Mouse (Mus musculus) forebrain, embryonic 12.5 days (tissue): ENCODE data around the gene Arl14ep. TPM values are rescaled to one million over a fixed set of nuclear protein-coding genes. Genes with fewer than 3 reads are reported as not detected.

ENCODE experiments used
- ATAC-seq: fragments of 200-750 bp; cut with Nextera tagmentation; 2 replicates; pipeline ENCODE4 v1.8.0; 2017; ENCODE audit warnings: moderate TSS enrichment; ENCODE audit not compliant: low FRiP score
- H3K27ac ChIP-seq: fragments of 300-500 bp; sonication (generic); 2 replicates; pipeline ENCODE4 v1.5.1; 2016; ENCODE audit warnings: mild to moderate bottlenecking
- H3K27me3 ChIP-seq: fragments of 300-500 bp; sonication (generic); 2 replicates; pipeline ENCODE4 v1.6.1; 2016; ENCODE audit warnings: mild to moderate bottlenecking
- H3K36me3 ChIP-seq: fragments of 300-500 bp; sonication (generic); replicated peaks from 2 replicates; pipeline ENCODE4 v1.6.1; 2016; ENCODE audit warnings: mild to moderate bottlenecking
- H3K4me1 ChIP-seq: fragments of 300-500 bp; sonication (generic); 2 replicates; pipeline ENCODE4 v1.6.1; 2016
- H3K4me2 ChIP-seq: fragments of 300-500 bp; sonication (generic); 2 replicates; pipeline ENCODE4 v1.6.1; 2016; ENCODE audit warnings: mild to moderate bottlenecking, moderate library complexity
- H3K4me3 ChIP-seq: fragments of 300-500 bp; sonication (generic); replicated peaks from 2 replicates; pipeline ENCODE4 v1.5.1; 2016; ENCODE audit warnings: mild to moderate bottlenecking
- H3K9ac ChIP-seq: fragments of 300-500 bp; sonication (generic); 2 replicates; pipeline ENCODE4 v1.6.1; 2016; ENCODE audit warnings: mild to moderate bottlenecking
- H3K9me3 ChIP-seq: fragments of 300-500 bp; sonication (generic); 2 replicates; pipeline ENCODE4 v1.6.1; 2016
- WGBS: fragments of 180-500 bp; shearing (Covaris S2); methylation state at CpG from one replicate; pipeline ENCODE4 v1.1.7; 2016; 5-methylcytosine and 5-hydroxymethylcytosine counted together
- polyA plus RNA-seq: library from polyadenylated mRNA; unstranded; fragments of >200 nt; fragmentation: Nextera tagmentation; extraction: Ambion mirVana; gene quantifications from 2 replicates; pipeline ENCODE4 v1.2.1, GENCODE M21; 2016

Arl14ep gene
- polyA plus RNA-seq, 1 experiment from 2014 or later, result 54.8 TPM

DNA sequence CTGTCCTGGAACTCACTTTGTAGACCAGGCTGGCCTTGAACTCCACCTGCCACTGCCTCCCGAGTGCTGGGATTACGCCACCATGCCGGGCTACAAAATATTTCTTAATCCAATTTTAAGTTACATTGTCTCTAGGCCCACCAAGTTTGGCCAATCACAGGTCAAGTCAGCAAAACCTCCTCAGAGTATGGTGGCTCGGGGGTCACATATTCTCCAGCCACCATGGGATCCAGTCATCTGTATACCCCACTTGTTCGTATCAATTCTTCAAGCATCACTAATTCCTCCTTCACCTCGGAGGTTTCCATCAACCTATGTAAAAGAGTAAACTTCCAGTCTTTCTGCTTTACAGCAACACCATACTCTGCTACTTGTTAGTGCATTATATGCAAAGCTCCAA, 1.4 kb downstream of the Arl14ep start:
- Histone ChIP-seq H3K27me3 (no peaks in the 10 kb centered on the region), H3K4me3 (no peak overlapping the region), H3K36me3 (peaks cover 8% of the 10 kb centered on the region), H3K27ac (no peak overlapping the region), H3K4me2 (peak overlapping the region; percentile 60), H3K4me1 (peaks cover 14% of the 10 kb centered on the region), H3K9me3 (no peaks in the 10 kb centered on the region), H3K9ac (no peak overlapping the region)
- 95% methylated on average over 6 of the region's 6 CpGs for WGBS
- ATAC-seq, result no peak

DNA sequence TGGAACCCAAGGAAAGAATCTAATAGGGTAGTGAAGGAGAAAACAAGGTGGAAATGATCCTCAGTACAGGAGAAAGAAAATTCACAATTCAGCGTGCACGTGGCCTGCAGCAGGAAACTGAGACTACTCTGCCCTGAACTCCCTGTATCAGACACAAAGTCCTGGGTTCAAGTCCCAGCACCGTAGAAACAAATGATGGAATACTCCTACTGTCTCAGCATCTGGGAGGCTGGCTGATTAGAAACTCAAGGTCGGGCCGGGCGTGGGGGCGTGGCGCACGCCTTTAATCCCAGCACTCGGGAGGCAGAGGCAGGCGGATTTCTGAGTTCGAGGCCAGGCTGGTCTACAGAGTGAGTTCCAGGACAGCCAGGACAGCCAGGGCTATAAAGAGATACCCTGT, 3.3 kb downstream of the Arl14ep start:
- Histone ChIP-seq H3K27ac (no peak overlapping the region), H3K9ac (no peak overlapping the region), H3K4me1 (peaks cover 14% of the 10 kb centered on the region), H3K27me3 (no peaks in the 10 kb centered on the region), H3K36me3 (peaks cover 24% of the 10 kb centered on the region), H3K4me3 (no peak overlapping the region), H3K9me3 (no peaks in the 10 kb centered on the region), H3K4me2 (no peak overlapping the region)
- ATAC-seq, result no peak
- whole genome bisulfite sequencing, result 97% methylated on average over 12 of the region's 12 CpGs

DNA sequence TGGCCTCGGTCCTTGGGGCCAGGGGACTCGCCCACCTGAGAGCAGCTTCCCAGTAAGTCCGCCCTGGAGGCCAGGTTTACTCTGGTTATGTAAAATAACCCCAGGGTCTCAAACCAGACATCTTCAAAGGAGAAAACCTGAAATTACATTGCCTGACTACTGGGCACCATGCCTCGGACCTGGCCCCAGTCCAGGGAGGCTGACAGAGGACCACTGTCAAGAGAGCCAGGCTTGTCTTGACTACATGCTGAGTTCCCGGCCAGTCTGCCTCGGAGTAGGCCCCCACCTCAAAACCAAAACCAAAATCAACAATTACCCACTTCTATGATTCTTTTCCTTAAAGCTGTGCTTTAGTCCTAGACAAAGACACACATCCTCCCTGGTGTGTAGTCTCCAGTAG, 5.9 kb downstream of the Arl14ep start:
- peaks cover 44% of the 10 kb centered on the region for H3K36me3 ChIP-seq
- no peaks in the 10 kb centered on the region for H3K27me3 ChIP-seq
- H3K9me3 ChIP-seq, result no peaks in the 10 kb centered on the region
- no peak for ATAC-seq
- H3K4me3 ChIP-seq, result no peak overlapping the region
- 93% methylated on average over 6 of the region's 6 CpGs for WGBS
- no peak overlapping the region for H3K27ac ChIP-seq
- H3K9ac ChIP-seq, result no peak overlapping the region
- no peak overlapping the region for H3K4me2 ChIP-seq
- H3K4me1 ChIP-seq, result peaks cover 11% of the 10 kb centered on the region

DNA sequence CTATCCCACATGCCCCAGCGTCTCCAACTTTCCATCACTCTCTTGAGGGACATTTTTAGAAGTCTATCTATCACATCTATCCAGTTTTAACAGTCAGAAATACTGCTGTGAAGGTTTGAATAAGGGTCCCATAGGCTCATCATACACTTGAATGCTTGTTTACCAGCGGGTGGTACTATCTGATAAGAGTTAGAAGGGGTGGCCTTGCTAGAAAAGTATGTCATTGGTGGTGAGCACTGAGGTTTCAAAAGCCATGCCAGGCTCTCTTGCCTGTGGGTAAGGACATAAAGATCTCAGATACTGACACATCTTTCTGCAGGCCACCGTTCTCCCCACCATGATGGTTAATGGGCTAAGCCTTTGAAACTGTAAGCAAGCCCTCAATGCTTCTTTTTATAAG, 10.7 kb downstream of the Arl14ep start:
- Histone ChIP-seq H3K4me1 (no peaks in the 10 kb centered on the region), H3K36me3 (peaks cover 47% of the 10 kb centered on the region), H3K9me3 (no peaks in the 10 kb centered on the region), H3K27ac (no peak overlapping the region), H3K9ac (no peak overlapping the region), H3K4me2 (no peak overlapping the region), H3K4me3 (no peak overlapping the region), H3K27me3 (no peaks in the 10 kb centered on the region)
- no peak for ATAC-seq
- WGBS, result 91% methylated on average over 3 of the region's 3 CpGs

DNA sequence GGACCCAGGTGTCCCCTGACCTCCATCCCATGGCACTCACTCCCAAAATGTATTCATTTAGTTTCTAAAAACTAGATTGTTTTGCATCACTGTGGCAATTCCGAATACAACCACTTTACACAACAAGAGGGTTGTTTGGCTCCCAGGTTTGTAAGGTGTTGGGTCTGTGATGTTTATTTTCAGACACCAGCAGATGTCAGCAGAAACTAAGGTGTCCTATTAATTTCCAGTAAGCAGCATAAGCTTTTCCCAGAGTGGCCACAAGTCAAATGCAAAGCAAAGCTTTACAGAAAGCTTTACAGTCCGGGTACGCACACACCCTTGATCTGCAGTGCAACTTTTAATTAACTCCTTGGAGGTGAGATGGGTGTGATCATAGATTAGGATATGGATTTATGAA, 12.6 kb downstream of the Arl14ep start:
- Histone ChIP-seq H3K4me1 (no peaks in the 10 kb centered on the region), H3K36me3 (peaks cover 29% of the 10 kb centered on the region), H3K9me3 (no peaks in the 10 kb centered on the region), H3K4me3 (no peak overlapping the region), H3K4me2 (no peak overlapping the region), H3K9ac (no peak overlapping the region), H3K27me3 (no peaks in the 10 kb centered on the region), H3K27ac (no peak overlapping the region)
- no peak for ATAC-seq
- WGBS, result 80% methylated on average over 3 of the region's 3 CpGs

DNA sequence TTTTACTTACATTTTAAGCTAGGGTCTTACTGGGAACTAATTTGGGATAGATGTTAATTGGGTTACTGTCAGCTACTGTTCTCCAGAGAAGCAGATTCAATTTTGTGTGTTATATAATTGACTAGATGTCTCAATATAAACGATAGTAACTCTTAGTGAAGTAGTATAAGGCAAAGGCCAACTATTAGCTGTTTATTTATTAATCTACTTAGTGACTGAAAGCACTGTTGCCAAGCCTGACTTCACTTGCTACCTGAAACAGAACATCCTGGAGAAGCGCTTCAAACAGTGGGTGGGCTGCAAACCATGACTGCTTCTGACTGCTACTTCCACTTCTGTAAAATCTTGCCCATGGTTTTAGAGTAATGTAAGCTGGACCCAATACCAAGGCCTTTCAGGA, 13.2 kb downstream of the Arl14ep start:
- H3K4me3 ChIP-seq, result no peak overlapping the region
- H3K9me3 ChIP-seq, result no peaks in the 10 kb centered on the region
- peaks cover 25% of the 10 kb centered on the region for H3K36me3 ChIP-seq
- no peaks in the 10 kb centered on the region for H3K4me1 ChIP-seq
- H3K4me2 ChIP-seq, result no peak overlapping the region
- no peak overlapping the region for H3K27ac ChIP-seq
- no peak for ATAC-seq
- no peaks in the 10 kb centered on the region for H3K27me3 ChIP-seq
- H3K9ac ChIP-seq, result no peak overlapping the region
- 92% methylated on average over 2 of the region's 2 CpGs for WGBS

DNA sequence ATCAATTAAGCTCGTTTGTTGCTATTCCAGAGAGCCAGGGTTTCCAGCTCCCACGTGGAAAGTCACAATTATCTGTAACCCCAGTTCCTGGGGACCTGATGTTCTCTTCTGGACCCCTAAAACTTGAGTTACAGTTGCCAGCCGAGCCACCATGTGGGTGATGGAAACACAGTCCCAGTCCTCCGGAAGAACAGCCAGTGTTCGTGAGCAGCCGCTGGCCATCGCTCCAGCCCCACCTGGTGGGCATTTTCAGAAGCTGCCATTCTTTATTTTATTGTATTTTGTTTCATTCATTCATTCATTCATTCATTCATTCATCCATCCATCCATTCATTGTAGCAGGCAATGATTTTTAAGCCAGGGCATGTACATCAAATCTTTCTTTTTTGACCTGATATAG, 14.0 kb downstream of the Arl14ep start:
- Histone ChIP-seq H3K4me3 (no peak overlapping the region), H3K36me3 (peaks cover 19% of the 10 kb centered on the region), H3K27me3 (no peaks in the 10 kb centered on the region), H3K9me3 (no peaks in the 10 kb centered on the region), H3K9ac (no peak overlapping the region), H3K4me2 (no peak overlapping the region), H3K27ac (no peak overlapping the region), H3K4me1 (no peaks in the 10 kb centered on the region; the same call in 1 of the 2 replicates)
- WGBS, result 40% methylated on average over 7 of the region's 7 CpGs
- no peak for ATAC-seq

DNA sequence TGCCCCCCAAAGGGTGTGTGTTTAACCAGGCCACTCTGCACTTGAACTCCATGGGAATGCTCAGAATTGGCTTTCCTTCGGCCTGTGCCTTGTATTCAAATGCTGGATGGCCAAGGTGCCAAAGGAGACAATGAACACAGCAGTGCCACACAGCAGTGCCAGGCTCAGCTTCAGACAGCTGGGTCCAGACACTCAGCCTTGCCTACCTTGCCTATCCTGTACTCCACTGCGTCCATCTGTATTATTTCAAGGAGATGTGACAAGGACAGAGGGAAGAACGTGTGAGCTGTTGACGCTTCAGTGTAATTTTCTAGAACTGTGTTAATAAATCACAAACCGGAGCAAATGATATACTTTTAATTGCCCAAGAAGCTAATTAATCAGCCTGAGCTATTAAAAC, 14.8 kb downstream of the Arl14ep start:
- no peaks in the 10 kb centered on the region for H3K9me3 ChIP-seq
- H3K4me1 ChIP-seq, result peaks cover under 1% of the 10 kb centered on the region
- H3K36me3 ChIP-seq, result peaks cover 10% of the 10 kb centered on the region
- no peak overlapping the region for H3K9ac ChIP-seq
- no peaks in the 10 kb centered on the region for H3K27me3 ChIP-seq
- H3K4me2 ChIP-seq, result no peak overlapping the region
- WGBS, result 85% methylated on average over 5 of the region's 5 CpGs
- no peak overlapping the region for H3K4me3 ChIP-seq
- no peak overlapping the region for H3K27ac ChIP-seq
- no peak for ATAC-seq

DNA sequence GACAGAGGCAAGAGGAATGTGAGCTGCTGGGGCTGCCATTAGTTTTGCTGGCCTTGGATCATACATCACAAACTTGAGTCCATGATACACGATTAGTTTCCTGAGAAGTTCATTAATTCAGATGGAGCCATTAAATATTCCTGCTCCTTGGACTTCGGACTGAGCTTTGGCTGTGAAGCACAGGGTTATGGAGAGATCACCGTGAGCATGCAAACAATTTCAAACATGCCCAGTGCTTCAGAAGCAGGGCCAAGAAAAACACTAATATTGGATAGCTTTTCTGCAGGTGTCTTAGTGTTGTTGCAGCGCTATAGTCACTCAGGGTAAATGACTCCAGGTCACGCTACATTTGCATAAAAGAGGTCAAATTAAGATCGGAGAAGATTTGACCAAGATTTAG, 15.3 kb downstream of the Arl14ep start:
- Histone ChIP-seq H3K4me1 (peaks cover 4% of the 10 kb centered on the region), H3K4me3 (no peak overlapping the region), H3K4me2 (no peak overlapping the region), H3K36me3 (peaks cover 9% of the 10 kb centered on the region), H3K9ac (no peak overlapping the region), H3K27me3 (0 out of 2 replicates have a peak, but pooled peaks cover 3% of the 10 kb centered on the region), H3K9me3 (no peaks in the 10 kb centered on the region), H3K27ac (no peak overlapping the region)
- 86% methylated on average over 6 of the region's 6 CpGs for WGBS
- no peak for ATAC-seq

DNA sequence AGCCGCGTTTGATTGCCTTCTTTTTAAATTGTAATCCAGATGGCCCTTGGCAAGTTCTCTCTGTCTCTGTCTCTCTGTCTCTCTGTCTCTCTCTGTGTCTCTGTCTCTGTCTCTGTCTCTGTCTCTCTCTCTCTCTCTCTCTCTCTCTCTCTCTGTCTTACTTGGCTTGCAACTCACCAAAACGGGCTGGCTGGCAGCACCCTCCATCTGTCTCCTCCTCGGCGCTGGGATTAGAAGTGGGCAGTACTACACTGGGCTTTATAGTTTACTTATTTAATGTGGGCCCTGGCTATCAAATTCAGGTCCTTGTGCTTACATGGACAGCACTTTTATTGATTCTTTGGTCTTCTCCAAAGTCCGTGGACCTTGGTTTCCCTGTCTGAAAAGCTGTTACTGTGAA, 18.1 kb downstream of the Arl14ep start:
- Histone ChIP-seq H3K9ac (no peak overlapping the region), H3K27ac (no peak overlapping the region), H3K4me2 (no peak overlapping the region), H3K27me3 (0 out of 2 replicates have a peak, but pooled peaks cover 3% of the 10 kb centered on the region), H3K9me3 (no peaks in the 10 kb centered on the region), H3K4me1 (peaks cover 4% of the 10 kb centered on the region), H3K4me3 (no peak overlapping the region), H3K36me3 (no peaks in the 10 kb centered on the region)
- ATAC-seq, result no peak
- 64% methylated on average over 6 of the region's 6 CpGs for WGBS

DNA sequence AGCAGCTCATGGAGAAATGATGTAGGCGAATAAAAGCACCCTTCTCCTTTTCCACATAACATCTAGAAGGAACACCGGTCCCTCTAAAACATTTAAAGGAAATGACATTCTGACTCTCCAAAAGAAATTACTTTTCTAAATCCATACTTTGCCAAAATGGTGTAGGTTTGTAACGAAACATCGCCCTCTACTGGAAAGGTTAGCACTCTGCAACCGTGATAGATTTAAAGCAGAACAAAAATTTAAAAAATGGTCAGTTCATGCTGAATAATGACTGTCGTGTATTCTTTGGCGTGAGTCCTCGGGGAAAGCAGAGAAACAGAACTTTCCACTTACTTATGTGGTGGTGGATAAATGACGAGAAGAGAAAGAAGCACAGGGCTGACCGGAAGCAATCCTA, 18.6 kb downstream of the Arl14ep start:
- Histone ChIP-seq H3K4me3 (no peak overlapping the region), H3K9me3 (no peaks in the 10 kb centered on the region), H3K4me2 (no peak overlapping the region), H3K36me3 (no peaks in the 10 kb centered on the region), H3K27ac (no peak overlapping the region), H3K9ac (no peak overlapping the region), H3K4me1 (peaks cover 4% of the 10 kb centered on the region), H3K27me3 (0 out of 2 replicates have a peak, but pooled peaks cover 3% of the 10 kb centered on the region)
- no peak for ATAC-seq
- WGBS, result 17% methylated on average over 10 of the region's 10 CpGs

DNA sequence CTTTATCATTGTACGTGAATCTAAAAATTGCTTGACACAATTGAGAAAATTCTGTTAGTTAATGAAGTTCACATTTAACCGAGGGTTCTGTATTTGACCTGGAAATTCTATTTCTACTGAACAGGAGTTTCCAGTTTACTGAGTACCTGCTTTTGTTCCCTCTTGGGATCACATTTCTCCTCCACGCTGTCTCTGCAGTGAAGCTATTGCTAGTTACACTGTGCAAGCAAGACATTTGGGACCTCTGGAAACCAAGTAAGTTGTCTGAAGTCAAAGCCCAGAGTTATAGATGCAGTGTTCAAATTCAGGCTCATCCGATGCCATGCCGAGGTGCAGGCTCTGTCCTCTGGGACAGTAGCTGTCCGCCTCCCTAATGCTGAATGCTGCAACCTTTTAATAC, 19.2 kb downstream of the Arl14ep start:
- Histone ChIP-seq H3K27me3 (0 out of 2 replicates have a peak, but pooled peaks cover 3% of the 10 kb centered on the region), H3K4me3 (no peak overlapping the region), H3K9me3 (no peaks in the 10 kb centered on the region), H3K27ac (no peak overlapping the region), H3K4me1 (peaks cover 4% of the 10 kb centered on the region), H3K9ac (no peak overlapping the region), H3K4me2 (no peak overlapping the region), H3K36me3 (no peaks in the 10 kb centered on the region)
- 55% methylated on average over 6 of the region's 6 CpGs for WGBS
- ATAC-seq, result no peak

DNA sequence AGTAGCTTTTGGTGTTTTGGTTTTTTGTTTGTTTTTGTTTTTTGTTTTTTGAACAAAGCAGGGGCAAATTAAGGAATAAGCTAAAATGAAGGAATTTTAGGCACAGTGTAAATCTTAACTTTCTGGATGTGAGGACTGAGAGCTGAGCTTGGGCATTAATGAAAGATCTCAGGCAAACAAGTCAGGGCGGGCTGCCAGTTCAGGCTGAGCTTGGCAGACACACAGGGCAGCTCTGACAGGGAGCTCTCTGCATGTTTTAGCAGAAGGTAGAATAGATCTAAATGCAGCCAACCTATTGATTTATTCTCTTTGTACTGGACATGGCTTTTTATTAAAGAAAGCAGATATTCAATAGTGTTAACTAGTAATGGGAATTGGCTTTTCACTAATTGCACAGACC, 31.8 kb downstream of the Arl14ep start:
- Histone ChIP-seq H3K36me3 (no peaks in the 10 kb centered on the region), H3K27me3 (no peaks in the 10 kb centered on the region), H3K4me1 (no peaks in the 10 kb centered on the region), H3K27ac (no peak overlapping the region), H3K9ac (no peak overlapping the region), H3K9me3 (no peaks in the 10 kb centered on the region), H3K4me2 (no peak overlapping the region), H3K4me3 (no peak overlapping the region)
- WGBS, result 88% methylated on average over 1 of the region's 1 CpGs
- no peak for ATAC-seq

DNA sequence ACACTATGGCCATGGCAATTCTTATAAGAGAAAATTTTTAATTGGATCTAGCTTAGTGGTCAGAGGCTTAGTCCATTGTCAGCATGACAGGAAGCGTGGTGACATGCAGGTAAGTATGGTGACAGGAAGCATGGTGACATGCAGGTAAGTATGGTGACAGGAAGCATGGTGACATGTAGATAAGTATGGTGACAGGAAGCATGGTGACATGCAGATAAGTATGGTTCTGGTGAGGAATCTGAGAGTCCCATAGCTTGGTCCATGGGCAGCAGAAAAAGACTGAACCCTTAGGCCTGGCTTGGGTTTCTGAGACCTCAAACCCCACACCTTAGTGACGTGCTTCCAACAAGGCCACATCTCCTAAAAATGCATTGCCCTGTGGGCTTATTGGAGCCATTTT, 38.5 kb downstream of the Arl14ep start:
- Histone ChIP-seq H3K27ac (no peak overlapping the region), H3K27me3 (no peaks in the 10 kb centered on the region), H3K4me2 (no peak overlapping the region), H3K4me1 (no peaks in the 10 kb centered on the region), H3K36me3 (no peaks in the 10 kb centered on the region), H3K4me3 (no peak overlapping the region), H3K9ac (no peak overlapping the region), H3K9me3 (no peaks in the 10 kb centered on the region)
- ATAC-seq, result no peak
- WGBS, result 88% methylated on average over 2 of the region's 2 CpGs
